ENCODE assay signal across 8 mouse cellular contexts in genomic region chr4:130107065-130107443, GRCm38 (mm10). TPM values are rescaled to one million over a fixed set of nuclear protein-coding genes. Genes with fewer than 3 reads are reported as not detected.
DNase-seq lines count a peak whose midpoint lies in the region; ATAC-seq and TF ChIP-seq lines count a peak whose summit lies in the region.

No protein-coding gene starts in this region.

- ATAC-seq in forebrain, embryonic 13.5 days, result peak; percentile 67
- peak; percentile 39 for ATAC-seq in liver, embryonic 16.5 days (ENCODE audit: low read depth)

- dilution Hi-C loops in CH12.LX (cut with MboI; ENCODE audit: extremely low pct_ligation_motif_present, extremely low pct_unique_long_range_greater_than_20kb, low sequenced_read_pairs), result no loop called here

- in situ Hi-C loops in CH12.LX (cut with MboI; ENCODE audit: low pct_ligation_motif_present, low pct_unique_long_range_greater_than_20kb, low sequenced_read_pairs), result no loop called here

- no peak for DNase-seq in heart, adult 2 months
- DNase-seq in heart, adult 9 months (ENCODE audit: low spot score in 2 of 2), result no peak
- DNase-seq in CH12.LX (ENCODE audit: extremely low read depth), result peak; percentile 90
- DNase-seq in urinary bladder, postnatal 25 days (ENCODE audit: low spot score), result no peak
- DNase-seq in layer of hippocampus, adult 11-12 months (ENCODE audit: low spot score), result no peak
- no peak for DNase-seq in right cerebral cortex, postnatal 25 days

- H3K4me3 ChIP-seq in heart, adult 2 months, result peak overlapping the region; percentile 65
- H3K4me3 ChIP-seq in CH12.LX (replicated peaks in 1 of 3; ENCODE audit: low read depth in 2 of 3, low read length in 2 of 3, poor library complexity in 1 of 3), result peak overlapping the region; percentile 73 to 96 (median 75)
- H3K4me3 ChIP-seq in forebrain, embryonic 13.5 days, result peak overlapping the region; percentile 69
- H3K4me3 ChIP-seq in liver, embryonic 16.5 days (ENCODE audit: low read depth, low read length), result peak overlapping the region; percentile 78

- H3K4me2 ChIP-seq in CH12.LX (ENCODE audit: insufficient read depth, low read depth, poor library complexity, severe bottlenecking), result no peak overlapping the region
- peak overlapping the region; percentile 73 for H3K4me2 ChIP-seq in forebrain, embryonic 13.5 days
- H3K4me2 ChIP-seq in liver, embryonic 16.5 days (ENCODE audit: low read depth, low read length), result peak overlapping the region; percentile 70

- TF ChIP-seq POLR2A in heart, adult 2 months (IDR thresholded peaks at IDR 0.05; ENCODE audit: insufficient read depth, low read depth, low read length), result no peak
- TF ChIP-seq POLR2A in CH12.LX (IDR thresholded peaks at IDR 0.05; ENCODE audit: low read depth, low read length), result no peak

- no peak for TF ChIP-seq CTCF in heart, adult 2 months (IDR thresholded peaks at IDR 0.05)
- TF ChIP-seq CTCF in CH12.LX (conservative IDR thresholded peaks at IDR 0.05 in 1 of 2, IDR thresholded peaks at IDR 0.05 in 1 of 2; ENCODE audit: low read depth in 2 of 2, low read length in 2 of 2), result no peak

- TF ChIP-seq EP300 in heart, adult 2 months (IDR thresholded peaks at IDR 0.05; ENCODE audit: insufficient read depth, low read depth, low read length), result no peak; the same call in 1 of the 2 replicates
- TF ChIP-seq EP300 in CH12.LX (IDR thresholded peaks at IDR 0.05; ENCODE audit: low read length), result no peak

- peaks cover 4% of the 10 kb centered on the region for H3K9me3 ChIP-seq in CH12.LX (replicated peaks; ENCODE audit: low read length)
- H3K9me3 ChIP-seq in forebrain, embryonic 13.5 days (replicated peaks), result no peaks in the 10 kb centered on the region
- H3K9me3 ChIP-seq in liver, embryonic 16.5 days (replicated peaks; ENCODE audit: control insufficient read depth, low read length), result no peaks in the 10 kb centered on the region

- intact Hi-C loops in heart, adult 2 months (cut with DNase I), result no loop called here

- peaks cover 8% of the 10 kb centered on the region; the same call in 1 of the 2 replicates for H3K79me2 ChIP-seq in heart, adult 2 months (replicated peaks; ENCODE audit: control insufficient read depth, insufficient read depth, low read length)
- peaks cover 3% of the 10 kb centered on the region; the same call in 1 of the 2 replicates for H3K79me2 ChIP-seq in CH12.LX (replicated peaks; ENCODE audit: control insufficient read depth, extremely low read depth, insufficient read depth, poor library complexity, severe bottlenecking)

- WGBS in heart, adult 2 months, result 11% methylated on average over 14 of the region's 14 CpGs
- 12% methylated on average over 14 of the region's 14 CpGs for whole genome bisulfite sequencing in forebrain, embryonic 13.5 days
- WGBS in liver, embryonic 16.5 days (ENCODE audit: insufficient replicate concordance), result 12% methylated on average over 14 of the region's 14 CpGs

- peak overlapping the region; percentile 28; the same call in 1 of the 2 replicates for H3K9ac ChIP-seq in heart, adult 2 months (ENCODE audit: low read depth, low read length)
- no peak overlapping the region for H3K9ac ChIP-seq in CH12.LX (ENCODE audit: insufficient read depth, low read depth)
- no peak overlapping the region for H3K9ac ChIP-seq in forebrain, embryonic 13.5 days
- peak overlapping the region; percentile 47; the same call in 1 of the 2 replicates for H3K9ac ChIP-seq in liver, embryonic 16.5 days (ENCODE audit: low read depth, low read length)

- TF ChIP-seq RAD21 in CH12.LX (IDR thresholded peaks at IDR 0.05; ENCODE audit: low read depth, low read length), result no peak

- peak overlapping the region; percentile 92 for H3K27ac ChIP-seq in heart, adult 2 months
- H3K27ac ChIP-seq in CH12.LX (ENCODE audit: insufficient read depth, low read depth), result no peak overlapping the region
- H3K27ac ChIP-seq in forebrain, embryonic 13.5 days, result no peak overlapping the region
- H3K27ac ChIP-seq in liver, embryonic 16.5 days (ENCODE audit: low read length), result peak overlapping the region; percentile 91

- H3K4me1 ChIP-seq in heart, adult 2 months (ENCODE audit: control insufficient read depth, insufficient read depth, low read length), result peaks cover 7% of the 10 kb centered on the region
- H3K4me1 ChIP-seq in CH12.LX (ENCODE audit: control insufficient read depth in 1 of 2, insufficient read depth in 2 of 2), result peaks cover 5 to 24% of the 10 kb centered on the region in 2 experiments
- peaks cover 21% of the 10 kb centered on the region for H3K4me1 ChIP-seq in forebrain, embryonic 13.5 days
- peaks cover 20% of the 10 kb centered on the region for H3K4me1 ChIP-seq in liver, embryonic 16.5 days (ENCODE audit: control insufficient read depth, low read depth, low read length)

- no peaks in the 10 kb centered on the region for H3K27me3 ChIP-seq in heart, adult 2 months (ENCODE audit: control insufficient read depth, insufficient read depth, low read length)
- peaks cover 6% of the 10 kb centered on the region for H3K27me3 ChIP-seq in CH12.LX (replicated peaks)
- 0 out of 2 replicates have a peak, but pooled peaks cover 8% of the 10 kb centered on the region for H3K27me3 ChIP-seq in forebrain, embryonic 13.5 days
- H3K27me3 ChIP-seq in liver, embryonic 16.5 days (ENCODE audit: control insufficient read depth, insufficient read depth, low read depth, low read length), result no peaks in the 10 kb centered on the region

- H3K36me3 ChIP-seq in heart, adult 2 months (ENCODE audit: control insufficient read depth, insufficient read depth, low read length), result peaks cover 2% of the 10 kb centered on the region; the same call in 1 of the 2 replicates
- peaks cover 0 to 15% of the 10 kb centered on the region in 2 experiments for H3K36me3 ChIP-seq in CH12.LX (replicated peaks in 1 of 2; ENCODE audit: control insufficient read depth in 1 of 2, insufficient read depth in 1 of 2, low read length in 1 of 2)
- no peaks in the 10 kb centered on the region for H3K36me3 ChIP-seq in forebrain, embryonic 13.5 days (ENCODE audit: poor library complexity, severe bottlenecking)
- no peaks in the 10 kb centered on the region for H3K36me3 ChIP-seq in liver, embryonic 16.5 days (ENCODE audit: control insufficient read depth, insufficient read depth)

TF ChIP-seq in CH12.LX, 34 proteins besides CTCF, POLR2A, EP300 and RAD21:
- TF ChIP-seq TCF12 (IDR thresholded peaks at IDR 0.05; ENCODE audit: low read depth, low read length), result peak; percentile 51; the same call in 1 of the 2 replicates
- 0 out of 2 replicates have a peak, but pooled peaks have one; percentile 4 for TF ChIP-seq TBP (conservative IDR thresholded peaks at IDR 0.05; ENCODE audit: low read depth, low read length)
- no peak for TF ChIP-seq SMC3 (IDR thresholded peaks at IDR 0.05; ENCODE audit: low read depth, low read length)
- no peak for TF ChIP-seq UBTF (IDR thresholded peaks at IDR 0.05; ENCODE audit: low read depth, low read length)
- TF ChIP-seq MXI1 (IDR thresholded peaks at IDR 0.05; ENCODE audit: low read depth, low read length), result peak; percentile 73
- TF ChIP-seq HCFC1 (IDR thresholded peaks at IDR 0.05; ENCODE audit: low read depth, low read length), result no peak
- 0 out of 2 replicates have a peak, but pooled peaks have one; percentile 41 for TF ChIP-seq MAX (IDR thresholded peaks at IDR 0.05; ENCODE audit: low read length)
- TF ChIP-seq ZMIZ1 (IDR thresholded peaks at IDR 0.05; ENCODE audit: low read depth, low read length), result no peak
- TF ChIP-seq ELF1 (IDR thresholded peaks at IDR 0.05; ENCODE audit: low read depth, low read length), result no peak
- TF ChIP-seq MEF2A (IDR thresholded peaks at IDR 0.05; ENCODE audit: borderline replicate concordance, low read depth, low read length), result 0 out of 2 replicates have a peak, but pooled peaks have one; percentile 14
- TF ChIP-seq JUND (conservative IDR thresholded peaks at IDR 0.05; ENCODE audit: low read depth, low read length), result no peak

RNA-seq across cellular contexts. Expression of gene Pef1, which starts 4.7 kb away (rescaled TPM):
- 10 to 100 TPM; 31.4 to 38.0 TPM for total RNA-seq in heart, adult 2 months (2021)
- 59.3 and 63.7 TPM in 2 replicates for polyA plus RNA-seq in heart, adult 2 months (2012; rRNA removed)
- total RNA-seq in CH12.LX (2012; rRNA removed) (31.4 and 32.5 TPM in 2 replicates), CH12.LX (2014; rRNA removed) (26.2 and 26.5 TPM in 2 replicates)
- polyA plus RNA-seq in CH12.LX (2012; ENCODE audit: insufficient read length, low read depth), result 34.2 and 38.6 TPM in 2 replicates
- 68.0 and 68.4 TPM in 2 replicates for polyA plus RNA-seq in forebrain, embryonic 13.5 days (2015; fragmentation: Nextera tagmentation; extraction: Ambion mirVana)
- polyA plus RNA-seq in liver, embryonic 16.5 days (2015; fragmentation: Nextera tagmentation; extraction: Ambion mirVana), result 40.6 and 43.6 TPM in 2 replicates

RNA-seq across cellular contexts. Expression of gene Hcrtr1, which starts 32.1 kb away (rescaled TPM):
- total RNA-seq in heart, adult 2 months (2021), result not detected
- polyA plus RNA-seq in heart, adult 2 months (2012; rRNA removed), result 0.23 and 0.27 TPM in 2 replicates
- total RNA-seq in CH12.LX (2012; rRNA removed), result not detected in 2 replicates
- not detected in 2 replicates for total RNA-seq in CH12.LX (2014; rRNA removed)
- polyA plus RNA-seq in CH12.LX (2012; ENCODE audit: insufficient read length, low read depth), result not detected in 2 replicates
- polyA plus RNA-seq in forebrain, embryonic 13.5 days (2015; fragmentation: Nextera tagmentation; extraction: Ambion mirVana), result 0.13 TPM in 1 of 2 replicates, not detected in the other
- polyA plus RNA-seq in liver, embryonic 16.5 days (2015; fragmentation: Nextera tagmentation; extraction: Ambion mirVana), result 0.06 TPM in 1 of 2 replicates, not detected in the other

RNA-seq across cellular contexts. Expression of gene Col16a1, which starts 59.4 kb away (rescaled TPM):
- 1 to 10 TPM; 5.0 to 5.5 TPM for total RNA-seq in heart, adult 2 months (2021)
- 7.2 and 8.4 TPM in 2 replicates for polyA plus RNA-seq in heart, adult 2 months (2012; rRNA removed)
- total RNA-seq in CH12.LX (2012; rRNA removed) (0.13 TPM in 1 of 2 replicates, not detected in the other), CH12.LX (2014; rRNA removed) (not detected in 2 replicates)
- not detected in 2 replicates for polyA plus RNA-seq in CH12.LX (2012; ENCODE audit: insufficient read length, low read depth)
- 2.5 and 2.9 TPM in 2 replicates for polyA plus RNA-seq in forebrain, embryonic 13.5 days (2015; fragmentation: Nextera tagmentation; extraction: Ambion mirVana)
- 3.0 and 3.1 TPM in 2 replicates for polyA plus RNA-seq in liver, embryonic 16.5 days (2015; fragmentation: Nextera tagmentation; extraction: Ambion mirVana)

Comparison
In these comparisons a context has a peak if more than half of its experiments do, and no peak if none do; other contexts are left out.
1. H3K27ac ChIP-seq: peak in heart, adult 2 months (single experiment) and liver, embryonic 16.5 days (single experiment); none in CH12.LX (single experiment) and forebrain, embryonic 13.5 days (single experiment).
2. H3K9ac ChIP-seq: peak in heart, adult 2 months (single experiment) and liver, embryonic 16.5 days (single experiment); none in CH12.LX (single experiment) and forebrain, embryonic 13.5 days (single experiment).
3. Peak in every context shown above with its lines, with median percentiles within 50 percentile points of each other: H3K4me3 ChIP-seq.